Mouse (Mus musculus) thymus, postnatal 0 days (tissue): ENCODE results near the gene Clps. TPM values are rescaled to one million over a fixed set of nuclear protein-coding genes. Genes with fewer than 3 reads are reported as not detected.
A peak's percentile ranks its signal among the peaks of the same experiment; 100 is the strongest.

Experiments
- DNase-seq: peaks from one replicate; pipeline ENCODE4 v3.0.0-alpha.2; 2015; ENCODE audit warnings: low spot score
- microRNA-seq: library from miRNA; unstranded; fragments of <30 nt; microRNA quantifications from one replicate; pipeline ENCODE4, GENCODE M21; 2016; ENCODE audit warnings: borderline number of aligned reads
- polyA plus RNA-seq: library from polyadenylated mRNA; unstranded; fragments of >200 nt; fragmentation: Nextera tagmentation; extraction: Ambion mirVana; gene quantifications from 2 replicates; pipeline ENCODE4 v1.2.1, GENCODE M21; 2015

Gene Clps
- polyA plus RNA-seq, 1 experiment from 2014 or later: 1.9 TPM

- peak; percentile 78 for DNase-seq
Measured at GRCm38 (mm10) chr17:28518615-28519071, 41.9 kb downstream of the Clps start.

- peak; percentile 79 for DNase-seq
Measured at GRCm38 (mm10) chr17:28517956-28518614, 42.5 kb downstream of the Clps start.

- no peak for DNase-seq
Measured at GRCm38 (mm10) chr17:28517441-28517955, 43.1 kb downstream of the Clps start, which contains the start of gene Fkbp5. Gene Fkbp5, minus strand, starts transcription at chr17:28517527.

GRCm38 (mm10) chr17:28516881-28517280 is 43.7 kb downstream of the Clps start:
- DNase-seq: no peak

- DNase-seq: peak; percentile 65
Measured at GRCm38 (mm10) chr17:28515431-28516341, 44.9 kb downstream of the Clps start.

- DNase-seq: no peak
Measured at GRCm38 (mm10) chr17:28514555-28514954, 46.0 kb downstream of the Clps start.

- DNase-seq: no peak
Measured at GRCm38 (mm10) chr17:28513844-28514243, 46.7 kb downstream of the Clps start.

GRCm38 (mm10) chr17:28513337-28513736 is 47.2 kb downstream of the Clps start:
- DNase-seq: no peak

- DNase-seq: no peak
Measured at GRCm38 (mm10) chr17:28512696-28513095, 47.9 kb downstream of the Clps start.

GRCm38 (mm10) chr17:28511616-28512541 is 48.7 kb downstream of the Clps start:
- no peak for DNase-seq

- no peak for DNase-seq
Measured at GRCm38 (mm10) chr17:28510445-28511342, 49.9 kb downstream of the Clps start.

Small RNAs within 50 kb of the gene (microRNA-seq; reads per million reads assigned to microRNA genes)
- gene Gm25195 (not detected), gene Mir6969 (not detected)

Other genes with a start within 250 kb of the Clps start
- 20.7 and 27.6 TPM in 2 replicates for gene Fance, start 247.2 kb downstream of the Clps start, polyA plus RNA-seq
- gene Rpl10a, start 232.3 kb downstream of the Clps start, polyA plus RNA-seq: 790 and 815 TPM in 2 replicates
- 2.1 and 2.2 TPM in 2 replicates for gene Tead3, start 209.9 kb downstream of the Clps start, polyA plus RNA-seq
- 0.54 and 0.56 TPM in 2 replicates for gene Tulp1, start 195.5 kb downstream of the Clps start, polyA plus RNA-seq
- gene Fkbp5, start 43.2 kb downstream of the Clps start, polyA plus RNA-seq: 121 and 124 TPM in 2 replicates
- gene Armc12, start 30.0 kb downstream of the Clps start, polyA plus RNA-seq: not detected in 2 replicates
- gene Clpsl2, start 11.4 kb downstream of the Clps start, polyA plus RNA-seq: not detected in 2 replicates
- 0.27 TPM in 1 of 2 replicates, not detected in the other for gene Lhfpl5, start 14.9 kb upstream of the Clps start, polyA plus RNA-seq
- gene Srpk1, start 61.9 kb upstream of the Clps start, polyA plus RNA-seq: 99.1 and 103 TPM in 2 replicates
- 0.42 and 0.79 TPM in 2 replicates for gene Slc26a8, start 129.5 kb upstream of the Clps start, polyA plus RNA-seq
- 42.2 and 45.7 TPM in 2 replicates for gene Mapk14, start 130.6 kb upstream of the Clps start, polyA plus RNA-seq
- 0.87 and 2.1 TPM in 2 replicates for gene AC170998.1, start 165.3 kb upstream of the Clps start, polyA plus RNA-seq
- gene Mapk13, start 208.5 kb upstream of the Clps start, polyA plus RNA-seq: 6.7 and 6.9 TPM in 2 replicates
- gene Brpf3, start 240.3 kb upstream of the Clps start, polyA plus RNA-seq: 6.2 and 8.6 TPM in 2 replicates